Mouse (Mus musculus): ENCODE measurements around the gene Gng3.

- TF ChIP-seq CTCF (IDR thresholded peaks at IDR 0.05; ENCODE audit: low read depth) = no peak
- no peak for TF ChIP-seq EP300 (optimal IDR thresholded peaks at IDR 0.05)
Observed at GRCm38 (mm10) chr19:8875031-8875430, 36.0 kb upstream of the Gng3 start.

Data from stomach, postnatal 0 days (tissue).